Mouse (Mus musculus): ENCODE data around the gene Pdpr. TPM values are rescaled to one million over a fixed set of nuclear protein-coding genes. Genes with fewer than 3 reads are reported as not detected.

The Pdpr gene
- 12.6 and 15.7 TPM in 2 replicates for polyA plus RNA-seq (2012; rRNA removed)

DNA sequence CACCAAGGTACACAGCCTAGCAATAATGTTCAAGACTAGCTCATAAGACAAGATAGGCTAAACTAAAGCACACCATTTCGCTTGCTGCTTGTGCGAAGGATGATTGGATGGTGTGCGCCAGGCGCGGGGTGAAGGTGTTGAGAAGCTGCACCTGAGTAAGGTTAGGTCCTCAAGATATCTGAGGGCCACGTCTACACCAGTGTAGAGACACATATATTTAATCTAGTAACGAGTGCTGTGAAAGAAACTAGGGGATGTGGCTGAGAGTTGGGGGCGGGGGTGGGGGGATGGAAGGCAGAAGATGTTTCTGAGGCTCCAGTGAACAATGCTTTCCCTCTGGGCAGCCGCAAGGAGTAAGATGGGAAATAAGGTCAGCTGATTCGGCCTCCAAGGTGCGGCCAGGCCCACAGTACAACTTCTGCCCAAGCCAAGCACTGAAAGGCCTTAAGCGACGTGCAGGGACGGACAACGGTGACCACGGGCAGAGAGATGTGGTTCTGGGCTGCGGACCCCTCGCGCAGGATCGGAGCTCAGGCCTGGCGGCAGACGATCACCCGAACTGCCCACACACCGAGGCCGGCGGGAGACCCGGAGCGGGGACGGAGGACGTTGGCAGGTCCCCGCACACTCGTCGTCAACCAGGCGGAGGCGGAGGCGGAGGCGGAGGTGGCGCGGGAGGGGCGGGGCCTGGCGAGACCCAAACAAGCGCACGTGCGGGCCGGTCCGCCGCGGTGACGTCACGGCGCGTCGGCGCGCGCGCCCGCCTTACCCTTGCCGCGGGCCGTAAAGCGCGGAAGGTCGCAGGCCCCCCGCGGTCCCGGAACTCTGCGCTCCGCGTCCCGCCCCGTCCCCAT lies at the start of gene Pdpr:
Pdpr (plus strand) TSS at position 766 of the 854 bp plus-strand sequence.

DNA sequence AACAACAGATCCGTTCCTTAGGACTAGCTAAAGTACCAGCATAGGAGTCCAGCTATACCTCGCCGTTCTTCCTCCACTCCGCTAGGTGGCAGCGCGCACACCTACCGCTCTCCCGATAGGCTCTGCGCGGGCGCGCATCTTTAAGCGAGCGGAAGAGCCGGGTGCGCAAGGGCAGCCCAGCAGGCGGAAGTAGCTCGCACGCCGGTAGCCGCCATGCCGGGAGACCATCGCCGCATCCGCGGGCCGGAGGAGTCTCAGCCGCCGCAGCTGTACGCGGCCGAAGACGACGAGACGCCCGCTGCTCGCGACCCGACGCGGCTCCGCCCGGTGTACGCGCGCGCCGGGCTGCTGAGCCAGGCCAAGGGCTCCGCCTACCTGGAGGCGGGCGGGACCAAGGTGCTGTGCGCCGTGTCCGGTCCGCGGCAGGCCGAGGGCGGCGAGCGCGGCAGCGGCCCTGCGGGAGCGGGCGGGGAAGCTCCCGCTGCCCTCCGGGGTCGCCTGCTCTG lies 38.2 kb upstream of the Pdpr start, which contains the start of gene Exosc6:
Exosc6 (plus strand) TSS at position 182 of the 506 bp plus-strand sequence.

DNA sequence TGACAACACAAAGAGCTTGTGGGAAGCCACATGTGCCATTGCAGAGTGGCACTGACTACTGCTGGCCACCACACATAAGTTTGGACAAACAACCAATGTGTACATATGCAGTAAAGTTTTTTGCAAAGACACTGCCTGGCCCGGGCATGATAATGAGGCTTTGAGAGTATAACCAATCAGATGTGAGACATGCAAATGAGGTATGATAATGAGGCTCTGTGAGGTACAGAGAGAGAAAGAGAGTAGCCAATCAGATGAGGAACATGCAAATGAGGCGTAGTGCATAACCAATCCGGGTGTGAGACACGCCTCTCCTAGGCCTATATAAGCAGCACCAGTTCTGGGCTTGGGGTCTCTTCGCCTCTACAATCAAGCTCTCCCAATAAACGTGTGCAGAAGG lies 2.1 kb upstream of the Pdpr start, which contains the start of gene Clec18a:
Clec18a (minus strand) TSS at position 101 of the 400 bp plus-strand sequence.

Other genes starting within 250 kb of the Pdpr start
- gene Cog4, start 248.0 kb upstream of the Pdpr start, polyA plus RNA-seq (2012; rRNA removed), result 23.2 and 23.5 TPM in 2 replicates
- gene Sf3b3, start 247.8 kb upstream of the Pdpr start, polyA plus RNA-seq (2012; rRNA removed), result 19.6 and 21.8 TPM in 2 replicates
- gene Fuk, start 192.1 kb upstream of the Pdpr start, polyA plus RNA-seq (2012; rRNA removed), result 54.5 and 54.9 TPM in 2 replicates
- 15.0 and 16.4 TPM in 2 replicates for gene St3gal2, start 174.7 kb upstream of the Pdpr start, polyA plus RNA-seq (2012; rRNA removed)
- gene Ddx19a, start 96.8 kb upstream of the Pdpr start, polyA plus RNA-seq (2012; rRNA removed), result 11.0 and 15.1 TPM in 2 replicates
- 2.3 and 2.8 TPM in 2 replicates for gene Ddx19b, start 62.9 kb upstream of the Pdpr start, polyA plus RNA-seq (2012; rRNA removed)
- gene Aars, start 61.5 kb upstream of the Pdpr start, polyA plus RNA-seq (2012; rRNA removed), result 21.5 and 24.6 TPM in 2 replicates
- 83.8 and 109 TPM in 2 replicates for gene Exosc6, start 38.3 kb upstream of the Pdpr start, polyA plus RNA-seq (2012; rRNA removed)
- not detected in 2 replicates for gene Clec18a, start 2.2 kb upstream of the Pdpr start, polyA plus RNA-seq (2012; rRNA removed)
- gene Glg1, start 164.6 kb downstream of the Pdpr start, polyA plus RNA-seq (2012; rRNA removed), result 37.8 and 39.2 TPM in 2 replicates
- 9.1 and 9.5 TPM in 2 replicates for gene Rfwd3, start 205.6 kb downstream of the Pdpr start, polyA plus RNA-seq (2012; rRNA removed)
- 2.6 TPM in 2 replicates for gene Mlkl, start 243.5 kb downstream of the Pdpr start, polyA plus RNA-seq (2012; rRNA removed)

Data from colon, adult 2 months (tissue).